Mouse (Mus musculus): ENCODE data around the gene Limch1.

DNA sequence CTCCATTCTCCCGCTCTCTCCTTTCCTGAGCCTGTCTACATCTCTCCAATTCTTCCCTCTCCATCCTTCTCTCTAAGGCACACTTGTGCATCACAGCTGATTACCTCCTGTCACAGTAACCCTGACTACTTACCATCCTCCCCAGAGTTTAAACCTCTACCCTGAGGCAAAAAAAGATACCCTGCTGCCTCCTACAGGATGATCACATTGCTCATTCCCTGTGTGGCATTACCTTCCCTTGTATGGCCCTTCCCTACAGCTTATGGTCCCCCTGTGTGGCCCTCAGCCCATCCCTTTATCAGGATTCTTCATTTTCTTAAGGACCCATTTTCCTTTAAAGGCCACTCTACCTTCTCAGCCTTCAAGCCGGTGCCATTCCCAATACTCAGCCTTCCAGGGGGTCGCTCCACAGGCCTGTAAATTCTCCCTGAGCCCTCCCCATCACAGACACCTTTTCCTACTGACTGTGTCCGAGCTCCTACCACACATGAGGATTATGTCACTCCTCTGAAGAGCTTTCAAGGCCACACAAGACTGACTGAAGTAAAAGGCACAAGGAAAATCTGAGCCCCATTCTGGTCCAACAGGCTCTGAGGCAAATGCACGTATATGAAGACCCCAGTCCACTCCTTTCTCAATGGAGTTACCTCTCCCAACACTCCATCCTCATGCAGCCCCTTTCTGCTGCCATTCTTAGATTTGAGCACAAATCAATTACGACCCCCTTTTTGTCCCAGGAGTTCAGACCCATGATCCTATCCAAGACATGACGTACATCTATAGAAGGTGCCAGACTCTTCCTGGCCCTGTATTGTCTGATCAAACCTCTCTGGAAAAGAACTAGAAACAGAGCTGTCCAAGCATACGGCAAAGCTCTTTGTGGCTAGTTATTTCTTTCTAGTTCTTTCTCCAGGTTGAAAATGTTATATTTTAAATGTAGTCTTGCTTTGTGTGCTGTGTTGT is 172.0 kb downstream of the Limch1 start:
- TF ChIP-seq GATA1 (IDR thresholded peaks at IDR 0.05; ENCODE audit: borderline replicate concordance, low read length) (no peak), FLI1 (IDR thresholded peaks at IDR 0.05; ENCODE audit: low read length) (no peak)
